Mouse (Mus musculus): Measurements from ENCODE around the gene Memo1.
"Not testable (repeated sequence)": the region's sequence is repeated elsewhere in the genome, so short reads cannot be mapped to it uniquely, and the experiment has no call there.

The Memo1 gene

GRCm38 (mm10) chr17:74295026-74295970 is at the start of gene Memo1:
Gene Memo1 (minus strand): TSS chr17:74295521.
- DNase-seq (ENCODE audit: low spot score in 2 of 2): peak; percentile 58 to 62

- no peak for DNase-seq (ENCODE audit: low spot score in 2 of 2)
Observed at GRCm38 (mm10) chr17:74341151-74341550, 45.8 kb upstream of the Memo1 start.

GRCm38 (mm10) chr17:74338937-74339804 is 43.9 kb upstream of the Memo1 start, which contains the start of gene Spast:
Gene Spast (plus strand): TSS chr17:74338987.
- DNase-seq (ENCODE audit: low spot score in 2 of 2): peak; percentile 31 to 33

- DNase-seq (ENCODE audit: low spot score in 2 of 2): peak; percentile 91
Observed at GRCm38 (mm10) chr17:74338225-74338931, 43.1 kb upstream of the Memo1 start.

- DNase-seq (ENCODE audit: low spot score in 2 of 2): no peak
Observed at GRCm38 (mm10) chr17:74331049-74331676, 35.8 kb upstream of the Memo1 start.

- DNase-seq (ENCODE audit: low spot score in 2 of 2): not testable (repeated sequence)
Observed at GRCm38 (mm10) chr17:74328146-74328545, 32.8 kb upstream of the Memo1 start.

- DNase-seq (ENCODE audit: low spot score in 2 of 2): not testable (repeated sequence)
Observed at GRCm38 (mm10) chr17:74327195-74327594, 31.9 kb upstream of the Memo1 start.

GRCm38 (mm10) chr17:74323844-74324243 is 28.5 kb upstream of the Memo1 start, which contains the start of gene Dpy30:
Gene Dpy30 (minus strand): TSS chr17:74323944.
- DNase-seq (ENCODE audit: low spot score in 2 of 2): no peak

GRCm38 (mm10) chr17:74322400-74323054 is 27.2 kb upstream of the Memo1 start:
- no peak for DNase-seq (ENCODE audit: low spot score in 2 of 2)

- no peak for DNase-seq (ENCODE audit: low spot score in 2 of 2)
Observed at GRCm38 (mm10) chr17:74318721-74319120, 23.4 kb upstream of the Memo1 start.

GRCm38 (mm10) chr17:74316309-74316863 is 21.1 kb upstream of the Memo1 start:
- peak; percentile 77 to 80 for DNase-seq (ENCODE audit: low spot score in 2 of 2)

GRCm38 (mm10) chr17:74315445-74316308 is 20.4 kb upstream of the Memo1 start:
- DNase-seq (ENCODE audit: low spot score in 2 of 2): peak in 1 of 2 experiments; percentile 4

- no peak for DNase-seq (ENCODE audit: low spot score in 2 of 2)
Observed at GRCm38 (mm10) chr17:74306021-74306420, 10.7 kb upstream of the Memo1 start.

- DNase-seq (ENCODE audit: low spot score in 2 of 2): no peak
Observed at GRCm38 (mm10) chr17:74305616-74306015, 10.3 kb upstream of the Memo1 start.

- no peak for DNase-seq (ENCODE audit: low spot score in 2 of 2)
Observed at GRCm38 (mm10) chr17:74304060-74304459, 8.7 kb upstream of the Memo1 start.

GRCm38 (mm10) chr17:74300089-74300488 is 4.8 kb upstream of the Memo1 start:
- DNase-seq (ENCODE audit: low spot score in 2 of 2): no peak

GRCm38 (mm10) chr17:74296991-74297390 is 1.7 kb upstream of the Memo1 start:
- not testable (repeated sequence) for DNase-seq (ENCODE audit: low spot score in 2 of 2)

GRCm38 (mm10) chr17:74296076-74296823 is 929 bp upstream of the Memo1 start:
- no peak for DNase-seq (ENCODE audit: low spot score in 2 of 2)
